Mouse (Mus musculus): ENCODE data around the gene Svopl.

Gene Svopl

DNA sequence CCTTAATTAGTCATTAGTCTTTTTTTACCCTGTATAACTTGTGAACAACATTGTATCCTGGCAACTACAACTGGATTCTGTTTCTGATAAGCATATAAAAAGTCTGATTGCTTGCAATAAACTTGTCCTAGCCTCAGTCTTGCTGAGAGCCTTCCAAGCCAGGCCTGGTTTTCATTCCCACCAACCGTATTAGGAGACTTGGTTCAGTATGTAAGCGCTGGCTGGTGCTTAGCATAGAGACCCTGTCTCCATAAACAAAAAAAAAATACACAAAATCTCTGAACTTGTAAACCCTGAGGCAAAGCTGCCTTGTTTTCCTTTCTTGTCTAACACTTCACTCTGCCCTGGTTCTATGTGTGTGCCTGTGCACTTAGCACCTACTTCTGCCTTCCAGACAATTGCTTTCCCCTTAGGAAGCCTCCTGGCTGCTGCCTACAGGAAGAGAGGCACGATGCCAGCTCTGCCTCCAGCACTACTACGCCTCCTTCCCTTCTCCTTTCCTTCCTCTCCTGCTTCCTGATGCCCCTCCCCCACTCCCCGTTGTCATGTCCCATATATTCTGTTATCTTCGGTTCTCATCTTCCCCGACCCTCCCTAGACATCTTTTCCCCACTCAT is 14.8 kb downstream of the Svopl start:
- DNase-seq (ENCODE audit: low read depth, low spot score): no peak

DNA sequence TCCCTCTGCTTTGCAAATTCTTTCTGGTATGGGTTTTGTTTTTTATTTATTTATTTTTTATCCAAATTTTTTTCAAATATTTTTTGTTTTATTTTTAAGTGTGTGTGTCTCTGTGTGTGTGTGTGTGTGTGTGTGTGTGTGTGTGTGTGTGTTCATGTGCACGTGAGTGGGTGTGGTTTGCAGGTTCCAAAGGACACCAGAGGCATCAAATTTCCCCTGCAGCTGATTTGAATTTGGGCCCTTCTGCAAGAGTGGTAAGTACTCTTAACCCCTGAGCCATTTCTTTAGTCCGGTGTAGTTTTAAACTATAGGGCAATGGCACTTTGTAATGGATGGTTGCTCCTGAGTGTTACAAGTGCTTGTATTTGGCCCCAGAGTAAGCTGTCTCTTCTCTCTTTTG is 18.6 kb downstream of the Svopl start:
- no peak for DNase-seq (ENCODE audit: low read depth, low spot score)

DNA sequence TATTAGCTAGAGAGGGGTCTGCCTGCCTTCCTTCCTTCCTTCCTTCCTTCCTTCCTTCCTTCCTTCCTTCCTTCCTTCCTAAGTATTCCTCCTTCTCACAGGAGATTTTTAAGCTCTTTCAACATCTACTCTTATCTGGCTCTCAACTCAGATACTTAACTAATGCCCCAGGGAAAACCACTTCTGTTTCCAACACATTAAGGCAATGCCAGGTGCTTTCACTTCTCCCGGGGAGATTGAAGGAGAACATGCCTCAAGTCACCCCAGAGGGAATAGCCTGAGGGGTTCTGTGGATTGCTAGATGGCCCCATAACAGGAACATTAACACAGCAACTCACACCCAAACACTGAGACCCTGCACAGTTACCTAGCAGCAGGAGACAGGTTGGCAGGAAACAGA is 19.0 kb downstream of the Svopl start:
- DNase-seq (ENCODE audit: low read depth, low spot score): no peak

DNA sequence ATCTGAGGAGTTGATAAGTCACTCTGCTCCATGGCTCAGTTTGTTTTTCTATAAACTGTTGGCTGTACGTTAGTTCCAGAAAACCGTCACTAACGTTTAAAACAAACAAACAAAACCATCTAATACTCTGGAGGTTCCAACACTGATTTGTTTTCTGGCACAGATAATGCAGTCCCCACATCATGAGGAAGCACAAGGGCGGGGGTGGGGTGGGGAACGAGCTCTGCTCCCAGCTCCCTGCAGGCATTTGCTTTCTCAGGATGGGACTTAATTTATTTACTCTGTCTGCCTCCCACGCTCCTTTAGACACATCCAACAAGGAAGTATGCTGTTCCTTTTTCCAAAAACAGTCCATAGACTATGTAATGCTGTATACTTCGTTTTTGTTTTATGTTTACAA is 23.5 kb downstream of the Svopl start:
- DNase-seq (ENCODE audit: low read depth, low spot score): no peak

DNA sequence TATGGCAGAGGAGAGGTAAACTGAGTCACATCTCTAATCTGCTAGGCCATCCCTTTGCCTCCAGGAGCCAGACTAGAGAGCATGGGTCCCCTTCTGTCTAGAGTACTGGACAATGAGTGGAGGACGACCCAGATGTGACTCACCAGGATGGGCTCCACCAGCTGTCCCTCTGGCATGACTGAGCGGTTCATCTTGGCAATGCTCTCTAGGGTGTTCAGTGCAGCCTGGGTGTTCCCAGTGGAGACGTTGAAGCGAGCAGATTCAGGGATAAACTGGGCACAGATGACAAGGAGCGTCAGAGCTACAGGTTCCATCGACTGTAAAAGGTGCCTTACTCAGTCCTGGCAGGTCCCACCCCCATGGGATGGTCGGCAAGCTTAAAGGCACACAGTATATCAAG is 25.4 kb downstream of the Svopl start:
- DNase-seq (ENCODE audit: low read depth, low spot score): no peak

DNA sequence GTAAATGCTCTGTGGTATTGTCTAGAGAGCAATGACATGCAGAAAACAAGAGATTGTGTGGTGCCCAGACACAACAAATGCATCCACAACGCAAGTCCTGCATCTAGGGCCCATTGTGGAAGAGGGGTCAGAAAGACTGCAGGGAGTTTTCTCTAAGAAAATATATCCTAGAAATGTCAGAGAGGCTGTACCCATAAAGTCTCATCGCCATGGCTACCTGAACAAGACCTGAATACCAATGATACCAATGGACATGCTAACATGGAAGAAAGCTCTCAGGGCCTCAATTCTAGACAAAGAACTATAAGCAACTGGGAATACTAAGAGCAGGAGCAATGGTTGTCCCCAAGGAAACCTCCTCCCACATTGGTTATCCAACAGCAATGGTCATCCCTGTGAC is 34.0 kb downstream of the Svopl start:
- no peak for DNase-seq (ENCODE audit: low read depth, low spot score)

DNA sequence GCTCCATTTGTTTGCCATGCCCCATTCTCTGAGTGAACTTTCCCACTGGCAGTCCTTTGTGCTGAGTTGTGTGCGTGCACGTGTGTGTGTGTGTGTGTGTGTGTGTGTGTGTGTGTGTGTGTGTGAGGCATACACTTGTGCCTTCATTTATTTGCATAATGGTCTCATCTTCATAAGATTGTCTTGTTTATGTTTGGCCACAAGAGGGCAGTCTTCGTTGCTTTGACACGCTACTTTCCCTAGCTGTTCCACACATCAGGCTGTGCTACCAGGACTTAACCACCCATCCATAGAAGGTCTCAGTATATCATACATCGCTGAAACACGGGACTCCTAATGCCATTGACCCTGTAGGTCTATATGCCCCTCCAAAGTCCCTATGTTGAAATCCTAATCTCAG is 39.3 kb downstream of the Svopl start:
- peak; percentile 59 for DNase-seq (ENCODE audit: low read depth, low spot score)

DNA sequence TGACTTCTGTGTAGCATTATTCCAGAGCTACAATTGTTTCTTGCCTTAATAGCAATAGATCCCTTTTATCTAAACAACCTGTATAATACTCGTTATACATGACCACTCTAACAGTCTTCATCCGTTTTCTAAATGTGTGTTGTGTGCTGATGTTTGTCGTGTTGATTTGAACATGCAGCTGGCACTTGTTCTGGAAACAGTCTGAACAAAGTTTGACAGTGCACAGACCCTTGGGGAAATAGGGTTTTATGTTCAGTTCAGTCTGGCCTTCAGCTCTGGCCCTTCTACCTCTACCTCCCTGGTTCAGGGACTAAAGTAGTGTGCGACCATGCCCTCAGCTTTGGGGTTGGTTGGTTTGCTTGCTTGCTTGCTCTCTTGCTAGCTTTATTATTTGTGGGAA is 79.4 kb downstream of the Svopl start:
- DNase-seq (ENCODE audit: low read depth, low spot score): no peak

DNA sequence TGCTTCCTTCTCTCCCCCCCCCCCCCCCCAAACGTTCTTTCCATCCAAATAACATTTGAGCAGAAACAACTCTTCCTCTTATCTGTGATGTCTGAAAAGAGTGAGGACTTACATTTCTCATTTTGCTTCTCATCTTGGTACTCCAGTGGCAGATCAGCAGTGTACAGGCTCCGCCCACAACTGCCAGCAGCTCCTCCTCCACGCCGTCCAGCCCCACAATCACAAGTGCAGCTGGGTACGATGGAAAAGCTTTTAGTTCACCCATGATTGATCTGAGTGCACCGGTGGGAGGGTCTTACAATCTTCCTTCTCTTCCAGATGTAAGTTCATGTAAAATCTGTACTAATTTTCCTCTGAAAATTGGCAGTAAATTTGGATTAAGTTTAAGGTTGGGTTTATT is 95.5 kb downstream of the Svopl start:
- DNase-seq (ENCODE audit: low read depth, low spot score): no peak

DNA sequence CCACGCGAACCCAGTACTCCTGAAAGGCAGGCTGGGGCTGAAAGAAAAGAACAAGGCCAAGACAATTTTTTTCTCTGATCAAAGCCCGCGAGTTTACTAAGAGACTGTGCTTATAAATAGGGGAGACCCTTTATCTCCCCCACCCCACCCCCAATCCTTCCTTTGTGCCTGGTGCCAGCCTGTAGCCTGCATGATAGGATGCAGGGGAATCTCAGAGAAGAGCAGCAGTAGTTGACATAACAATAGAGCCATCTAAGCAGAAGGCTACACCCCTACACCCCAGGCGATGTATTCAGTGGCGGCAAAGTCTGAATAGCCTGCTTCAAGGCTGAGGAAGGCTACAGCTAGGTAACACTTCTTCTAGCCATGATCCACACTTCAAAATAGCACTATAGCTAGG is 110.3 kb downstream of the Svopl start:
- DNase-seq (ENCODE audit: low read depth, low spot score): no peak

All from embryo, embryonic 11.5 days (tissue).